Mouse (Mus musculus): ENCODE results near the gene Zfp90.
"Not testable (repeated sequence)": the region's sequence is repeated elsewhere in the genome, so short reads cannot be mapped to it uniquely, and the experiment has no call there.

Gene Zfp90

GRCm38 (mm10) chr8:106415182-106415971, at the start of gene Zfp90:
Gene Zfp90 (plus strand): TSS chr8:106415327.
- peak; percentile 95 for DNase-seq (ENCODE audit: extremely low spot score)

GRCm38 (mm10) chr8:106368501-106368900, 46.6 kb upstream of the Zfp90 start:
- no peak for DNase-seq (ENCODE audit: extremely low spot score)

- DNase-seq (ENCODE audit: extremely low spot score), result no peak
These were observed 46.1 kb upstream of the Zfp90 start for GRCm38 (mm10) chr8:106369069-106369468.

GRCm38 (mm10) chr8:106375957-106376356, 39.2 kb upstream of the Zfp90 start:
- DNase-seq (ENCODE audit: extremely low spot score), result no peak

- no peak for DNase-seq (ENCODE audit: extremely low spot score)
These were observed 38.3 kb upstream of the Zfp90 start for GRCm38 (mm10) chr8:106376862-106377261.

- DNase-seq (ENCODE audit: extremely low spot score), result no peak
These were observed 36.6 kb upstream of the Zfp90 start for GRCm38 (mm10) chr8:106378501-106379048.

GRCm38 (mm10) chr8:106379357-106379756, 35.8 kb upstream of the Zfp90 start:
- DNase-seq (ENCODE audit: extremely low spot score), result no peak

GRCm38 (mm10) chr8:106381026-106381425, 34.1 kb upstream of the Zfp90 start:
- no peak for DNase-seq (ENCODE audit: extremely low spot score)

- no peak for DNase-seq (ENCODE audit: extremely low spot score)
These were observed 27.2 kb upstream of the Zfp90 start for GRCm38 (mm10) chr8:106387801-106388415.

- no peak for DNase-seq (ENCODE audit: extremely low spot score)
These were observed 20.6 kb upstream of the Zfp90 start for GRCm38 (mm10) chr8:106394493-106394892.

- DNase-seq (ENCODE audit: extremely low spot score), result no peak
These were observed 15.4 kb upstream of the Zfp90 start for GRCm38 (mm10) chr8:106399694-106400093.

- no peak for DNase-seq (ENCODE audit: extremely low spot score)
These were observed 14.9 kb upstream of the Zfp90 start for GRCm38 (mm10) chr8:106400181-106400580.

- DNase-seq (ENCODE audit: extremely low spot score), result peak; percentile 46
These were observed 11.7 kb upstream of the Zfp90 start for GRCm38 (mm10) chr8:106403246-106403933.

- DNase-seq (ENCODE audit: extremely low spot score), result peak; percentile 37
These were observed 10.3 kb upstream of the Zfp90 start for GRCm38 (mm10) chr8:106404825-106405224.

- no peak for DNase-seq (ENCODE audit: extremely low spot score)
These were observed 9.3 kb upstream of the Zfp90 start for GRCm38 (mm10) chr8:106405810-106406209.

GRCm38 (mm10) chr8:106410055-106410454, 5.1 kb upstream of the Zfp90 start:
- DNase-seq (ENCODE audit: extremely low spot score), result no peak

GRCm38 (mm10) chr8:106410564-106410963, 4.6 kb upstream of the Zfp90 start:
- no peak for DNase-seq (ENCODE audit: extremely low spot score)

GRCm38 (mm10) chr8:106411783-106412451, 3.2 kb upstream of the Zfp90 start:
- peak; percentile 57 for DNase-seq (ENCODE audit: extremely low spot score)

GRCm38 (mm10) chr8:106417692-106418091, 2.6 kb downstream of the Zfp90 start:
- DNase-seq (ENCODE audit: extremely low spot score), result no peak

GRCm38 (mm10) chr8:106431088-106431487, 16.0 kb downstream of the Zfp90 start:
- no peak for DNase-seq (ENCODE audit: extremely low spot score)

GRCm38 (mm10) chr8:106431952-106432351, 16.8 kb downstream of the Zfp90 start:
- not testable (repeated sequence) for DNase-seq (ENCODE audit: extremely low spot score)
